Mouse (Mus musculus) bone marrow macrophage, adult 2 months (primary cell): ENCODE measurements at regions not wholly inside any gene's neighbourhood (a gene's known extent, or its start where the extent isn't known, plus 50 kb on each side); places are given as distances from the start of the nearest gene placed in this dataset.
"Not testable (repeated sequence)": the region's sequence is repeated elsewhere in the genome, so short reads cannot be mapped to it uniquely, and the experiment has no call there.

Experiments used
- CTCF ChIP-seq: IDR thresholded peaks from 2 replicates; pipeline ENCODE4 v1.5.1; 2012; ENCODE audit warnings: low read depth, mild to moderate bottlenecking, low read length, moderate library complexity
- POLR2A ChIP-seq: IDR thresholded peaks from 2 replicates; pipeline ENCODE4 v1.6.1; 2012; ENCODE audit warnings: mild to moderate bottlenecking, low read depth, low read length, borderline replicate concordance

DNA sequence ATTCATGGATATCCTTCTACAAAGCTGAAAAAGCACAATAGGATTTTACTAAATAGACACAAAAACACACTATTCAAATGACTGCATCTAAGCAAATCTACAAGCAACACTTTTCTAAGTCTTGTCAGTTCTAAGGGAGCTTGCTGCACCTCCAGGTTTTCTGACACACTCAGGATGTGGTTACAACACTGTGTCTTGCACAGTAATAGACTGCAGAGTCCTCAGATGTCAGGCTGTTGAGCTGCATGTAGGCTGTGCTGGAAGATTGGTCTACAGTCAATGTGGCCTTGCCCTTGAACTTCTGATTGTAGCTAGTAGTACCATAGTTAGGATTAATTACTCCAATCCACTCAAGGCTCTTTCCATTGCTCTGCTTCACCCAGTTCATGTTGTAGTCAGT, 1133.1 kb upstream of the Zfp386 start:
- not testable (repeated sequence) for TF ChIP-seq CTCF, POLR2A
